Mouse (Mus musculus) liver, embryonic 13.5 days (tissue): Measurements from ENCODE around the gene Psmc5. TPM values are rescaled to one million over a fixed set of nuclear protein-coding genes. Genes with fewer than 3 reads are reported as not detected.
"Not testable (repeated sequence)": the region's sequence is repeated elsewhere in the genome, so short reads cannot be mapped to it uniquely, and the experiment has no call there.

Experiments
- ATAC-seq: fragments of 200-750 bp; cut with Nextera tagmentation; 2 replicates; pipeline ENCODE4 v1.8.0; 2017; ENCODE audit warnings: low read depth, mild to moderate bottlenecking, moderate number of reproducible peaks, moderate library complexity
- DNase-seq: peaks from one replicate; pipeline ENCODE4 v3.0.0; 2022
- H3K27ac ChIP-seq: fragments of 300-500 bp; sonication (generic); 2 replicates; pipeline ENCODE4 v1.5.1; 2015; ENCODE audit warnings: moderate library complexity, mild to moderate bottlenecking, inconsistent platforms
- H3K27me3 ChIP-seq: fragments of 300-500 bp; sonication (generic); 2 replicates; pipeline ENCODE4 v1.6.1; 2015; ENCODE audit warnings: mild to moderate bottlenecking, inconsistent platforms
- H3K36me3 ChIP-seq: fragments of 300-500 bp; sonication (generic); 2 replicates; pipeline ENCODE4 v1.6.1; 2015; ENCODE audit warnings: mild to moderate bottlenecking, inconsistent platforms
- H3K4me1 ChIP-seq: fragments of 300-500 bp; sonication (generic); replicated peaks from 2 replicates; pipeline ENCODE4 v1.6.1; 2015; ENCODE audit warnings: inconsistent platforms
- H3K4me2 ChIP-seq: fragments of 300-500 bp; sonication (generic); 2 replicates; pipeline ENCODE4 v1.6.1; 2015; ENCODE audit warnings: inconsistent platforms, mild to moderate bottlenecking, moderate library complexity
- H3K4me3 ChIP-seq: fragments of 300-500 bp; sonication (generic); replicated peaks from 2 replicates; pipeline ENCODE4 v1.5.1; 2015; ENCODE audit warnings: mild to moderate bottlenecking, inconsistent platforms
- H3K9ac ChIP-seq: fragments of 300-500 bp; sonication (generic); 2 replicates; pipeline ENCODE4 v1.6.1; 2015; ENCODE audit warnings: mild to moderate bottlenecking, inconsistent platforms
- H3K9me3 ChIP-seq: fragments of 300-500 bp; sonication (generic); replicated peaks from 2 replicates; pipeline ENCODE4 v1.6.1; 2016; ENCODE audit warnings: inconsistent platforms
- WGBS: fragments of 180-500 bp; shearing (Covaris S2); methylation state at CpG from one replicate; pipeline ENCODE4 v1.1.7; 2015; ENCODE audit not compliant: insufficient replicate concordance; 5-methylcytosine and 5-hydroxymethylcytosine counted together
- polyA plus RNA-seq: library from polyadenylated mRNA; unstranded; fragments of >200 nt; fragmentation: Nextera tagmentation; extraction: Ambion mirVana; gene quantifications from 2 replicates; pipeline ENCODE4 v1.2.1, GENCODE M21; 2015

Psmc5 gene
- 204 and 210 TPM in 2 replicates for polyA plus RNA-seq

- H3K27me3 ChIP-seq, result no peaks in the 10 kb centered on the region
- peak within 1 kb of the TSS; percentile 79 for H3K4me3 ChIP-seq
- H3K9ac ChIP-seq, result peak within 1 kb of the TSS; percentile 78
- peaks cover 39% of the 10 kb centered on the region for H3K4me1 ChIP-seq
- peak; percentile 95 for ATAC-seq
- no peaks in the 10 kb centered on the region for H3K9me3 ChIP-seq
- H3K4me2 ChIP-seq, result peak within 1 kb of the TSS; percentile 95
- peak; percentile 96 for DNase-seq
- WGBS, result under 1% methylated on average over 42 of the region's 42 CpGs
- H3K27ac ChIP-seq, result peak within 1 kb of the TSS; percentile 78
- peaks cover 66% of the 10 kb centered on the region for H3K36me3 ChIP-seq
Observed at GRCm38 (mm10) chr11:106255685-106256451, at the start of gene Psmc5, which contains the start of gene Ftsj3. Psmc5 (plus strand) TSS chr11:106256154. Ftsj3 (minus strand) TSS chr11:106256079.

- no peak overlapping the region for H3K4me3 ChIP-seq
- no peaks in the 10 kb centered on the region for H3K9me3 ChIP-seq
- 87% methylated on average over 8 of the region's 8 CpGs for WGBS
- no peaks in the 10 kb centered on the region for H3K27me3 ChIP-seq
- H3K9ac ChIP-seq, result no peak overlapping the region
- ATAC-seq (no peak), DNase-seq (no peak)
- H3K4me1 ChIP-seq, result peaks cover 23% of the 10 kb centered on the region
- no peak overlapping the region for H3K27ac ChIP-seq
- H3K36me3 ChIP-seq, result peaks cover 54% of the 10 kb centered on the region
- H3K4me2 ChIP-seq, result no peak overlapping the region
Observed at GRCm38 (mm10) chr11:106212771-106213170, 43.2 kb upstream of the Psmc5 start.

GRCm38 (mm10) chr11:106214856-106215255 lies 41.1 kb upstream of the Psmc5 start:
- no peak for ATAC-seq
- peak overlapping the region; percentile 86 for H3K9ac ChIP-seq
- WGBS, result 77% methylated on average over 5 of the region's 5 CpGs
- H3K4me3 ChIP-seq, result peak overlapping the region; percentile 98
- peaks cover 40% of the 10 kb centered on the region for H3K4me1 ChIP-seq
- H3K36me3 ChIP-seq, result peaks cover 34% of the 10 kb centered on the region
- H3K4me2 ChIP-seq, result peak overlapping the region; percentile 78
- no peaks in the 10 kb centered on the region for H3K9me3 ChIP-seq
- no peaks in the 10 kb centered on the region for H3K27me3 ChIP-seq
- peak overlapping the region; percentile 99 for H3K27ac ChIP-seq
- no peak for DNase-seq

GRCm38 (mm10) chr11:106215450-106215859 lies 40.5 kb upstream of the Psmc5 start:
- H3K4me2 ChIP-seq, result peak overlapping the region; percentile 78
- H3K9ac ChIP-seq, result peak overlapping the region; percentile 86
- 12% methylated on average over 7 of the region's 7 CpGs for WGBS
- H3K9me3 ChIP-seq, result no peaks in the 10 kb centered on the region
- H3K27me3 ChIP-seq, result no peaks in the 10 kb centered on the region
- peak overlapping the region; percentile 99 for H3K27ac ChIP-seq
- H3K4me3 ChIP-seq, result peak overlapping the region; percentile 98
- DNase-seq (no peak), ATAC-seq (no peak)
- H3K4me1 ChIP-seq, result peaks cover 44% of the 10 kb centered on the region
- peaks cover 28% of the 10 kb centered on the region for H3K36me3 ChIP-seq

GRCm38 (mm10) chr11:106215927-106216729 lies 39.8 kb upstream of the Psmc5 start, which contains the start of gene Ccdc47:
Ccdc47 (minus strand) TSS chr11:106216344.
- Histone ChIP-seq H3K27ac (peak within 1 kb of the TSS; percentile 99), H3K4me1 (peaks cover 44% of the 10 kb centered on the region), H3K27me3 (no peaks in the 10 kb centered on the region), H3K9me3 (no peaks in the 10 kb centered on the region), H3K4me3 (peak within 1 kb of the TSS; percentile 98), H3K4me2 (peak within 1 kb of the TSS; percentile 78), H3K36me3 (peaks cover 22% of the 10 kb centered on the region), H3K9ac (peak within 1 kb of the TSS; percentile 94)
- WGBS, result under 1% methylated on average over 46 of the region's 46 CpGs
- DNase-seq (peak; percentile 91), ATAC-seq (peak; percentile 92)

GRCm38 (mm10) chr11:106216730-106217490 lies 39.0 kb upstream of the Psmc5 start, which contains the start of gene Ddx42:
Ddx42 (plus strand) TSS chr11:106216926.
- Histone ChIP-seq H3K4me3 (peak within 1 kb of the TSS; percentile 98), H3K9ac (peak within 1 kb of the TSS; percentile 94), H3K4me1 (peaks cover 44% of the 10 kb centered on the region), H3K4me2 (peak within 1 kb of the TSS; percentile 78), H3K27ac (peak within 1 kb of the TSS; percentile 99), H3K27me3 (no peaks in the 10 kb centered on the region), H3K9me3 (no peaks in the 10 kb centered on the region), H3K36me3 (peaks cover 15% of the 10 kb centered on the region)
- DNase-seq (peak; percentile 85), ATAC-seq (peak; percentile 88)
- WGBS, result under 1% methylated on average over 70 of the region's 70 CpGs

- 75% methylated on average over 3 of the region's 3 CpGs for WGBS
- Histone ChIP-seq H3K36me3 (peaks cover 18% of the 10 kb centered on the region), H3K9me3 (no peaks in the 10 kb centered on the region), H3K4me3 (no peak overlapping the region), H3K27me3 (no peaks in the 10 kb centered on the region), H3K9ac (no peak overlapping the region), H3K27ac (no peak overlapping the region), H3K4me1 (peaks cover 27% of the 10 kb centered on the region), H3K4me2 (no peak overlapping the region)
- DNase-seq, result no peak
- ATAC-seq, result no peak
Observed at GRCm38 (mm10) chr11:106220603-106221002, 35.4 kb upstream of the Psmc5 start.

- not testable (repeated sequence) for H3K4me2 ChIP-seq, ATAC-seq, H3K27me3 ChIP-seq, H3K4me1 ChIP-seq, H3K9me3 ChIP-seq, DNase-seq, H3K9ac ChIP-seq, H3K27ac ChIP-seq, H3K4me3 ChIP-seq
- 75% methylated on average over 8 of the region's 8 CpGs for WGBS
- H3K36me3 ChIP-seq, result peaks cover 68% of the 10 kb centered on the region
Observed at GRCm38 (mm10) chr11:106233978-106234377, 22.0 kb upstream of the Psmc5 start.

- Histone ChIP-seq H3K27ac (no peak overlapping the region), H3K4me2 (no peak overlapping the region), H3K27me3 (no peaks in the 10 kb centered on the region), H3K9me3 (no peaks in the 10 kb centered on the region), H3K4me1 (no peaks in the 10 kb centered on the region), H3K9ac (no peak overlapping the region), H3K4me3 (no peak overlapping the region), H3K36me3 (peaks cover 96% of the 10 kb centered on the region)
- no peak for DNase-seq
- 87% methylated on average over 1 of the region's 1 CpGs for WGBS
- ATAC-seq, result no peak
Observed at GRCm38 (mm10) chr11:106246834-106247233, 9.1 kb upstream of the Psmc5 start.

GRCm38 (mm10) chr11:106249326-106249725 lies 6.6 kb upstream of the Psmc5 start:
- H3K27me3 ChIP-seq, result no peaks in the 10 kb centered on the region
- no peak for DNase-seq
- peaks cover 97% of the 10 kb centered on the region for H3K36me3 ChIP-seq

More at GRCm38 (mm10) chr11:106249326-106249725, 6.6 kb upstream of the Psmc5 start:
- Histone ChIP-seq H3K9me3 (no peaks in the 10 kb centered on the region), H3K4me3 (no peak overlapping the region), H3K4me1 (peaks cover 10% of the 10 kb centered on the region), H3K9ac (no peak overlapping the region), H3K4me2 (no peak overlapping the region), H3K27ac (no peak overlapping the region)
- WGBS, result 85% methylated on average over 7 of the region's 7 CpGs
- ATAC-seq, result no peak
